Mouse (Mus musculus): Measurements from ENCODE around the gene Bean1. TPM values are rescaled to one million over a fixed set of nuclear protein-coding genes. Genes with fewer than 3 reads are reported as not detected.
"Not testable (repeated sequence)": the region's sequence is repeated elsewhere in the genome, so short reads cannot be mapped to it uniquely, and the experiment has no call there.

The Bean1 gene
- polyA plus RNA-seq, 2 experiments: 0.02 TPM; not detected in 1

- TF ChIP-seq CTCF (IDR thresholded peaks at IDR 0.05; ENCODE audit: low read depth): peak; percentile 34; the same call in 1 of the 2 replicates
- TF ChIP-seq EP300 (IDR thresholded peaks at IDR 0.05; ENCODE audit: low read depth): no peak
- ATAC-seq (ENCODE audit: insufficient read depth) (peak; percentile 83), DNase-seq (ENCODE audit: low read depth in 3 of 3, low spot score in 3 of 3) (peak; percentile 81 to 84 (median 82))
- H3K4me3 ChIP-seq (ENCODE audit: insufficient read depth in 1 of 2, low read depth in 2 of 2, low read length in 2 of 2): peak within 1 kb of the TSS; percentile 68 to 99
- H3K9ac ChIP-seq (replicated peaks): peak within 1 kb of the TSS; percentile 75
- peak within 1 kb of the TSS; percentile 84 for H3K4me2 ChIP-seq (ENCODE audit: low read depth)
- H3K9me3 ChIP-seq (ENCODE audit: control insufficient read depth, low read length): no peaks in the 10 kb centered on the region
- H3K27me3 ChIP-seq (ENCODE audit: control insufficient read depth, insufficient read depth, low read length): no peaks in the 10 kb centered on the region
- peak within 1 kb of the TSS; percentile 50 for H3K27ac ChIP-seq
- no peaks in the 10 kb centered on the region for H3K36me3 ChIP-seq (replicated peaks; ENCODE audit: control insufficient read depth, insufficient read depth, low read depth)
- 4% methylated on average over 41 of the region's 41 CpGs for WGBS (ENCODE audit: insufficient replicate concordance)
- peaks cover 9 to 24% of the 10 kb centered on the region in 2 experiments for H3K4me1 ChIP-seq (replicated peaks; ENCODE audit: control insufficient read depth in 2 of 2, insufficient read depth in 2 of 2, low read length in 1 of 2)
These were observed 80.5 kb downstream of the Bean1 start, which contains the start of gene Cklf for GRCm38 (mm10) chr8:104250439-104251367. Gene Cklf (plus strand): TSS chr8:104250861.

- DNase-seq (ENCODE audit: low read depth in 3 of 3, low spot score in 3 of 3) (no peak), ATAC-seq (ENCODE audit: insufficient read depth) (no peak)
- peak overlapping the region; percentile 68 to 99 for H3K4me3 ChIP-seq (ENCODE audit: insufficient read depth in 1 of 2, low read depth in 2 of 2, low read length in 2 of 2)
- under 1% methylated on average over 7 of the region's 7 CpGs for WGBS (ENCODE audit: insufficient replicate concordance)
- H3K27me3 ChIP-seq (ENCODE audit: control insufficient read depth, insufficient read depth, low read length): no peaks in the 10 kb centered on the region
- TF ChIP-seq EP300 (IDR thresholded peaks at IDR 0.05; ENCODE audit: low read depth): no peak
- no peak overlapping the region for H3K27ac ChIP-seq
- H3K9ac ChIP-seq (replicated peaks): peak overlapping the region; percentile 75; the same call in 1 of the 2 replicates
- H3K9me3 ChIP-seq (ENCODE audit: control insufficient read depth, low read length): no peaks in the 10 kb centered on the region
- H3K4me1 ChIP-seq (replicated peaks; ENCODE audit: control insufficient read depth in 2 of 2, insufficient read depth in 2 of 2, low read length in 1 of 2): peaks cover 9 to 24% of the 10 kb centered on the region in 2 experiments
- H3K4me2 ChIP-seq (ENCODE audit: low read depth): peak overlapping the region; percentile 84
- no peaks in the 10 kb centered on the region for H3K36me3 ChIP-seq (replicated peaks; ENCODE audit: control insufficient read depth, insufficient read depth, low read depth)
These were observed 81.2 kb downstream of the Bean1 start for GRCm38 (mm10) chr8:104251461-104251860.

- no peak for DNase-seq (ENCODE audit: low read depth in 3 of 3, low spot score in 3 of 3)
- H3K4me3 ChIP-seq (ENCODE audit: insufficient read depth in 1 of 2, low read depth in 2 of 2, low read length in 2 of 2): no peak overlapping the region
These were observed 82.8 kb downstream of the Bean1 start for GRCm38 (mm10) chr8:104253016-104253415.

GRCm38 (mm10) chr8:104261802-104262201 is 91.6 kb downstream of the Bean1 start:
- ATAC-seq (ENCODE audit: insufficient read depth); H3K36me3 ChIP-seq (replicated peaks; ENCODE audit: control insufficient read depth, insufficient read depth, low read depth); H3K9me3 ChIP-seq (ENCODE audit: control insufficient read depth, low read length); H3K27me3 ChIP-seq (ENCODE audit: control insufficient read depth, insufficient read depth, low read length); H3K4me1 ChIP-seq (replicated peaks; ENCODE audit: control insufficient read depth in 2 of 2, insufficient read depth in 2 of 2, low read length in 1 of 2); H3K9ac ChIP-seq (replicated peaks); H3K4me2 ChIP-seq (ENCODE audit: low read depth); DNase-seq (ENCODE audit: low read depth in 3 of 3, low spot score in 3 of 3); H3K4me3 ChIP-seq (ENCODE audit: insufficient read depth in 1 of 2, low read depth in 2 of 2, low read length in 2 of 2); H3K27ac ChIP-seq: not testable (repeated sequence)
- 85% methylated on average over 5 of the region's 5 CpGs for WGBS (ENCODE audit: insufficient replicate concordance)

More at GRCm38 (mm10) chr8:104253016-104253415, 82.8 kb downstream of the Bean1 start:
- H3K4me1 ChIP-seq (replicated peaks; ENCODE audit: control insufficient read depth in 2 of 2, insufficient read depth in 2 of 2, low read length in 1 of 2): peaks cover 3 to 11% of the 10 kb centered on the region in 2 experiments; a peak in 3 of 4 replicates
- no peak overlapping the region for H3K27ac ChIP-seq
- H3K9me3 ChIP-seq (ENCODE audit: control insufficient read depth, low read length): no peaks in the 10 kb centered on the region
- no peak overlapping the region for H3K4me2 ChIP-seq (ENCODE audit: low read depth)
- WGBS (ENCODE audit: insufficient replicate concordance): 68% methylated on average over 3 of the region's 3 CpGs
- no peak overlapping the region for H3K9ac ChIP-seq (replicated peaks)
- no peaks in the 10 kb centered on the region for H3K27me3 ChIP-seq (ENCODE audit: control insufficient read depth, insufficient read depth, low read length)
- TF ChIP-seq CTCF (IDR thresholded peaks at IDR 0.05; ENCODE audit: low read depth) (peak; percentile 82), EP300 (IDR thresholded peaks at IDR 0.05; ENCODE audit: low read depth) (no peak)
- no peak for ATAC-seq (ENCODE audit: insufficient read depth)
- no peaks in the 10 kb centered on the region for H3K36me3 ChIP-seq (replicated peaks; ENCODE audit: control insufficient read depth, insufficient read depth, low read depth)

- not testable (repeated sequence) for H3K27ac ChIP-seq; H3K9ac ChIP-seq (replicated peaks); H3K27me3 ChIP-seq (ENCODE audit: control insufficient read depth, insufficient read depth, low read length); H3K4me1 ChIP-seq (replicated peaks; ENCODE audit: control insufficient read depth in 2 of 2, insufficient read depth in 2 of 2, low read length in 1 of 2); H3K4me3 ChIP-seq (ENCODE audit: insufficient read depth in 1 of 2, low read depth in 2 of 2, low read length in 2 of 2); H3K9me3 ChIP-seq (ENCODE audit: control insufficient read depth, low read length); H3K36me3 ChIP-seq (replicated peaks; ENCODE audit: control insufficient read depth, insufficient read depth, low read depth); H3K4me2 ChIP-seq (ENCODE audit: low read depth); DNase-seq (ENCODE audit: low read depth in 3 of 3, low spot score in 3 of 3); ATAC-seq (ENCODE audit: insufficient read depth)
- 87% methylated on average over 22 of the region's 22 CpGs for WGBS (ENCODE audit: insufficient replicate concordance)
These were observed 94.2 kb downstream of the Bean1 start for GRCm38 (mm10) chr8:104264271-104264935.

Measured in liver, embryonic 14.5 days (tissue).